Mouse (Mus musculus): ENCODE data around the gene Il10ra.

DNA sequence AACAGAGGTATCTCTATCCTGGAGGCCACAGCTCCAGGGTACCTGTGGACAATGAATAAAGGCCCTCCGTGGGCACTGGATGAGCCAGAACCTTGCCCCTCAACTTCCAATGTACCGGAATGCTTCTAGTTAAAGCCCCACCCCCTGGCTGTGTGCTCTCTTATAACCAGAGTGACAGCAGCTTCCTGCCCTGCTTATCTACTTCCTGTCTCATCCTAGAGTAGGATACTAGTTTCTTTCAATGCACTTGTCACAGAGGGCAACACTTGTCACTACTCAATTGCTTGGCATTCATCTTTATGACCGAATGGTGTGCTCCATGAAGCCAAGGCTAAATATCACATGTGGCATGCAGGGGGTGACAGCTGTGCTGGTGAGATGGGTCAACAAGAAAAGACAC, 17.7 kb downstream of the Il10ra start:
- no peak for TF ChIP-seq POLR2A (IDR thresholded peaks at IDR 0.05; ENCODE audit: insufficient read length, low read depth)
- no peak for TF ChIP-seq MAX (IDR thresholded peaks at IDR 0.05; ENCODE audit: low read depth)
- no peak for TF ChIP-seq TCF12 (IDR thresholded peaks at IDR 0.05; ENCODE audit: insufficient read depth, poor library complexity, severe bottlenecking)
- TF ChIP-seq MYOD1 (IDR thresholded peaks at IDR 0.05; ENCODE audit: control insufficient read depth in 1 of 3, insufficient read length in 2 of 3, low read depth in 2 of 3) = no peak
- no peak for TF ChIP-seq USF1 (IDR thresholded peaks at IDR 0.05; ENCODE audit: low read depth)
- TF ChIP-seq POLR2AphosphoS2 (IDR thresholded peaks at IDR 0.05; ENCODE audit: insufficient read length, low read depth) = no peak
- no peak for TF ChIP-seq REST (IDR thresholded peaks at IDR 0.05; ENCODE audit: insufficient read depth, insufficient read length)
- TF ChIP-seq E2F4 (IDR thresholded peaks at IDR 0.05; ENCODE audit: insufficient read depth) = no peak
- TF ChIP-seq MYOG (IDR thresholded peaks at IDR 0.05; ENCODE audit: control insufficient read depth in 1 of 3, insufficient read depth in 1 of 3, insufficient read length in 2 of 3, low read depth in 2 of 3) = no peak

Measured in myocyte (in vitro differentiated cells).